Mouse (Mus musculus) neural tube, embryonic 14.5 days (tissue): Measurements from ENCODE around the gene Thrap3. TPM values are rescaled to one million over a fixed set of nuclear protein-coding genes. Genes with fewer than 3 reads are reported as not detected.
A peak's percentile ranks its signal among the peaks of the same experiment; 100 is the strongest.
"Not testable (repeated sequence)": the region's sequence is repeated elsewhere in the genome, so short reads cannot be mapped to it uniquely, and the experiment has no call there.

Experiments
- ATAC-seq: fragments of 200-750 bp; cut with Nextera tagmentation; 2 replicates; pipeline ENCODE4 v1.8.0; 2017; ENCODE audit warnings: low read depth, mild to moderate bottlenecking, moderate TSS enrichment, moderate library complexity
- H3K27ac ChIP-seq: fragments of 300-500 bp; sonication (generic); 2 replicates; pipeline ENCODE4 v1.5.1; 2014; ENCODE audit warnings: low read depth, mild to moderate bottlenecking, control low read depth, low read length, moderate library complexity, mixed read lengths
- H3K27me3 ChIP-seq: fragments of 300-500 bp; sonication (generic); 2 replicates; pipeline ENCODE4 v1.6.1; 2014; ENCODE audit warnings: low read length; ENCODE audit not compliant: control insufficient read depth, insufficient read depth
- H3K36me3 ChIP-seq: fragments of 300-500 bp; sonication (generic); 2 replicates; pipeline ENCODE4 v1.6.1; 2014; ENCODE audit warnings: low read length, mixed read lengths; ENCODE audit not compliant: control insufficient read depth, insufficient read depth
- H3K4me1 ChIP-seq: fragments of 300-500 bp; sonication (generic); 2 replicates; pipeline ENCODE4 v1.6.1; 2014; ENCODE audit warnings: low read length; ENCODE audit not compliant: control insufficient read depth, insufficient read depth
- H3K4me2 ChIP-seq: fragments of 300-500 bp; sonication (generic); 2 replicates; pipeline ENCODE4 v1.6.1; 2014; ENCODE audit warnings: mild to moderate bottlenecking, low read depth, low read length, control low read depth
- H3K4me3 ChIP-seq: fragments of 300-500 bp; sonication (generic); 2 replicates; pipeline ENCODE4 v1.5.1; 2014; ENCODE audit warnings: low read depth, low read length, control low read depth, mixed read lengths
- H3K9ac ChIP-seq: fragments of 300-500 bp; sonication (generic); replicated peaks from 2 replicates; pipeline ENCODE4 v1.6.1; 2014; ENCODE audit warnings: low read depth, mild to moderate bottlenecking, control low read depth, low read length, mixed read lengths
- H3K9me3 ChIP-seq: fragments of 300-500 bp; sonication (generic); 2 replicates; pipeline ENCODE4 v1.6.1; 2016; ENCODE audit warnings: low read length; ENCODE audit not compliant: control insufficient read depth
- WGBS: fragments of 180-500 bp; shearing (Covaris S2); extraction: QIAGEN DNeasy Blood & Tissue Kit; methylation state at CpG from one replicate; pipeline ENCODE4 v1.1.7; 2014; 5-methylcytosine and 5-hydroxymethylcytosine counted together
- polyA plus RNA-seq: library from polyadenylated mRNA; unstranded; fragments of >200 nt; fragmentation: Nextera tagmentation; extraction: Ambion mirVana; gene quantifications from 2 replicates; pipeline ENCODE4 v1.2.1, GENCODE M21; 2014

Gene Thrap3
- polyA plus RNA-seq, 1 experiment from 2014 or later, result 138 TPM

DNA sequence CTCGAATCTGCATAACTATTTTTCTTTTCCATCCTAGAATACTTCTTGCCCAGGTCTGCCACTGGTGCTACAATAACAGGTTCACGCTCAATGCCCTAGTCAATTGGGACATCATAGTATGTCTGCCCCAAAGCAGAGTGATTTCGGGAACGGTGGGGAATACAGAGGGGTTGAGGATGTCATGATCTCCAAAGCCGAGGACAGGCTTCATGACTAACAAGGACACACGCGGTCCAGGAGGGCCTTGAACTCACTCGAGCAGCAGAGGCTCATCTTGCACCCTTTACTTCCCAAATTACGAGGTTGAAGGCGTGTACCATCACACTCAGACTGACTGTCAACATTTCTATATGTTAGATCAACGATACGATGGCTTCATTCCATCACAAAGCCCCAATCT is 24.1 kb upstream of the Thrap3 start:
- H3K9ac ChIP-seq, result no peak overlapping the region
- H3K27ac ChIP-seq, result no peak overlapping the region
- no peak overlapping the region; the same call in 1 of the 2 replicates for H3K4me2 ChIP-seq
- H3K9me3 ChIP-seq, result no peaks in the 10 kb centered on the region
- H3K27me3 ChIP-seq, result no peaks in the 10 kb centered on the region
- no peak overlapping the region for H3K4me3 ChIP-seq
- 52% methylated on average over 12 of the region's 12 CpGs for WGBS
- 0 out of 2 replicates have a peak, but pooled peaks have one; percentile 12 for ATAC-seq
- H3K4me1 ChIP-seq, result no peaks in the 10 kb centered on the region
- peaks cover 13% of the 10 kb centered on the region for H3K36me3 ChIP-seq

DNA sequence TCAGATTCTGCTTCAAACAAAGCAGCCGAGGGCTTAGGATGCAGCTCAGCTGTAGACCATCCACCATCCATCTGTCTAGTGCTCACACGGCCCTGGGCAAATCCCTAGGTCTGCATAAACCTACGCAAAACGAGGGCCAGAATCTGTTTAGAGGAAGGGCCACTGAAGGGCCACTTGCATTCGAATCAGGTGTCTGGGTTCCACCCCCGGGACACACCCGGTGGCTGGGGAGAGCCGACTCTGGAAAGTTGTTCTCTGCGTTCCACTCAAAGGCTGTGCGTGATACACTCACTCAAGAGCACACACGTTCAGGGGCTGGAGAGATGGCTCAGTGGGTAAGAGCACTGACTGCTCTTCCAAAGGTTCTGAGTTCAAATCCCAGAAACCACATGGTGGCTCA is 20.1 kb upstream of the Thrap3 start:
- Histone ChIP-seq H3K4me3 (no peak overlapping the region), H3K4me2 (no peak overlapping the region), H3K9ac (no peak overlapping the region), H3K27me3 (no peaks in the 10 kb centered on the region), H3K9me3 (no peaks in the 10 kb centered on the region), H3K36me3 (no peaks in the 10 kb centered on the region), H3K27ac (no peak overlapping the region), H3K4me1 (no peaks in the 10 kb centered on the region)
- WGBS, result 78% methylated on average over 11 of the region's 11 CpGs
- ATAC-seq, result no peak

DNA sequence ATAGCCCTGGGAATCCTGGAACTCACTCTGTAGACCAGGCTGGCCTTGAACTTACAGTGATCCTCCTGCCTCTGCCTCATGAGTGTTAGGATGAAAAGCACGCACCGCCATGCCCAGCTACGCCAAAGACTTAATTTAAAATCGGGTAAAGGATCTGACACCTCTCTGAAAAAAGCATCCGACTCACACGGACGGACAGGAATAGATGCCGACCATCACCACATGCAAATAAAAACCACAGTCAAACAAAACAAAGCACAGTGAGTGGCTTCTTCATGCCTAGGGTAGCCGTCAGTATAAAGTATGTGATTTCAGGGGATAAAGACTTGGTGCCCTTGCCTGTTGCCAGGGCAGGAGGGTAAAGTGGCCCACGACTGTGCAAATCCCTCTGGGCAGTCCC is 17.5 kb upstream of the Thrap3 start:
- H3K4me3 ChIP-seq, result no peak overlapping the region
- ATAC-seq, result no peak
- H3K36me3 ChIP-seq, result no peaks in the 10 kb centered on the region
- H3K9ac ChIP-seq, result no peak overlapping the region
- no peaks in the 10 kb centered on the region for H3K4me1 ChIP-seq
- whole genome bisulfite sequencing, result 90% methylated on average over 10 of the region's 10 CpGs
- no peaks in the 10 kb centered on the region for H3K27me3 ChIP-seq
- no peak overlapping the region for H3K27ac ChIP-seq
- H3K4me2 ChIP-seq, result no peak overlapping the region
- no peaks in the 10 kb centered on the region for H3K9me3 ChIP-seq

DNA sequence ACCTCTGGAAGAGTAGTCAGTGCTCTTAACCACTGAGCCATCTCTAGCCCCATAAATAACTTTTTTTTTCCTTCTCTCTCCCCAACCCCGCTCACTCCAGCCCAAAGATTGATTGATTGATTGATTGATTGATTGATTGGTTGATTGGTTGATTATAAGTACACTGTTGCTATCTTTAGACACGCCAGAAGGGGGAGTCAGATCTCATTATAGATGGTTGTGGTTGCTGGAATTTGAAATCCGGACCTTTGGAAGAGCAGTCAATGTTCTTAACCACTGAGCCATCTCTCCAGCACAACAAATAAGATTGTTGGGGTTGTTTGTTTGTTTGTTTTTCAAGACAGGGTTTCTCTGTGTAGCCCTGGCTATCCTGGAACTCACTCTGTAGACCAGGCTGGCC is 17.0 kb upstream of the Thrap3 start:
- H3K4me1 ChIP-seq, H3K27me3 ChIP-seq, ATAC-seq, H3K27ac ChIP-seq, H3K4me2 ChIP-seq, H3K4me3 ChIP-seq, H3K9me3 ChIP-seq, H3K9ac ChIP-seq, H3K36me3 ChIP-seq: not testable (repeated sequence)
- WGBS, result 68% methylated on average over 3 of the region's 3 CpGs

DNA sequence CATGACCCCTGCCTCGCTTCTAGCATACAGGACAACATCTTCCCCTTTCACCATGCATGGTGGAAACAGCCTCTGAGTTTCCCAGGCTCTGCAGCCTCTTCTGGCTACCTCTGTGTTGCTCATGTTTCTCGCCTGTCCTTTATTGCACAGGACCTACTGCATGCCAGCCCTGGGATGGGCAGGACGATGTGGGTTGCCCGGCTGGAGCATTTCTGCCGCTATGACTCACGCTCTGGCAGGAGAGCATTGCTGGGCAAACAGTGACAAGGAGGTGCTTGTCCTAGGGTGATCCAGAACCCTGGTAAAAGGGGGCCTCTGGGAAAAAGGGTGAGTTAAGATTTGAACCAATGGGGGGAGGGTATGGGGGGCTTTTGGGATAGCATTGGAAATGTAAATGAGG is 15.2 kb upstream of the Thrap3 start:
- H3K4me1 ChIP-seq, result no peaks in the 10 kb centered on the region
- WGBS, result 84% methylated on average over 6 of the region's 6 CpGs
- H3K27ac ChIP-seq, result no peak overlapping the region

DNA sequence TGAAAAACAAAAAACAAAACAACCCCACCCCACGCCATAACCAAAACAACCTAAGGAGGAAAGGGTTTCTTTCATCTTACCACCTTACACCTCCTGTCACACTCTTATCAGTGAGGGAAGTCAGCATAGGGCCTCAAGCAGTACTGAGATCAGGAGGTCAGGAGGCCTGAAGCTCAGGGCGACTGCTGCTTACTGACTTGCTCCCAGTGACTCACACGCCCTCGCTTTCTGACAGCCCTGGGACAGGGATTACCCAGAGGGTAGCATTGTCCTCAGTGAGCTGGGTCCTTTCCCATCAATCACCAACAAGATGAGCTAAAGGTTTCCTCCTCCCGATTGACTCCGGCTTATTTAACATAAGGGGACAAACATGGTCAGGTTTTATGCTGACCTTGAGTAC is 4.5 kb upstream of the Thrap3 start:
- Histone ChIP-seq H3K9me3 (no peaks in the 10 kb centered on the region), H3K4me3 (no peak overlapping the region), H3K4me1 (no peaks in the 10 kb centered on the region), H3K27ac (no peak overlapping the region), H3K27me3 (no peaks in the 10 kb centered on the region), H3K36me3 (no peaks in the 10 kb centered on the region), H3K4me2 (no peak overlapping the region), H3K9ac (no peak overlapping the region)
- 69% methylated on average over 6 of the region's 6 CpGs for WGBS
- ATAC-seq, result no peak

More for the DNA sequence above, 15.2 kb upstream of the Thrap3 start:
- no peaks in the 10 kb centered on the region for H3K9me3 ChIP-seq
- ATAC-seq, result no peak
- no peak overlapping the region for H3K4me3 ChIP-seq
- H3K27me3 ChIP-seq, result no peaks in the 10 kb centered on the region
- no peak overlapping the region for H3K9ac ChIP-seq
- no peaks in the 10 kb centered on the region for H3K36me3 ChIP-seq
- no peak overlapping the region for H3K4me2 ChIP-seq

DNA sequence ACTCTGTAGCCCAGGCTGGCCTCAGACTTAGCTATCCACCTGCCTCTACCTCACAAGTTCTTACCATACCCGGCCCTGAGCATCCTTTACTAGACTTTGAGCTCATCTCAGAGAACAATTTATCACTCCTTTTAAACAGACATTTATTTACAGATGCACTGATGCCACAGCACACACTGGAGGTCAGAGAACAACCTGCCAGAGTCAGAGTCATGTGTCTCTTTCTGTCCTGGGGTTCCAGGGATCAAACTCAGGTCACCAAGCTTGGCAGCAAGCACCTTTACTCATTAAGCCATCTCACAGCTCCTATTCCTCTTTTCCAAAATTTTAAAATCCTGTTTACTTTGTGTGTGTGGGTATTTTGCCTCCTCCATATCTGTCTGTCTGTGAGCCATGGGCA is 2.8 kb upstream of the Thrap3 start:
- ATAC-seq, result no peak
- Histone ChIP-seq H3K36me3 (no peaks in the 10 kb centered on the region), H3K27ac (no peak overlapping the region), H3K4me2 (no peak overlapping the region), H3K4me1 (peaks cover 9% of the 10 kb centered on the region), H3K9me3 (no peaks in the 10 kb centered on the region), H3K4me3 (no peak overlapping the region), H3K27me3 (no peaks in the 10 kb centered on the region), H3K9ac (no peak overlapping the region)
- 76% methylated on average over 1 of the region's 1 CpGs for WGBS

DNA sequence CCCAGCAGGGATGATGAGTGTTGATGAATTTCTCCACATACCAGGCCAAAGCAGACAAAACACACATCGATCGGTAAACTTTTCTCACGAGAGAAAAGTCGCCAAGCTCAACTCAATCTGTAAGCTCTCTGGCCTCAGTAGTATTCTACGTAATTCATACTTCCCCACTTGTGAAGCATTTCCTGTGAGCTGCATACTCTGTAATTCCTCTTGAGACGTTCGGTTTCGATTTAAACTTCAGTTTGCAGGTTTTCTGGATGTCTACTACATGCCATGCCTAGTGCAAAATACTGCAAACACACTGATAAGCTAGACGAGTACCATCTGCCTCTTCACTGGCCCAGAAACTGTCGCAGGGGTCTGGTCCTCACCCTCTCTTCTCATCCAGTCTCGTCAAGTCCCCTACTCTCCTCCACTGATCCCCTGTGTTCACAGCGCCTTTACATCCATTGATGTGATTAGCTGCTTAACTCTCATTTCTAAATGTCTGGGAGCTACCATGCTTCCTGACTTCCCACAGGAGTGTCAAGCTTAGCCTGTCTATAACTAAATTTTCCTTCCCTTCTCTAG is 2.2 kb upstream of the Thrap3 start:
- H3K4me2 ChIP-seq, result no peak overlapping the region
- no peaks in the 10 kb centered on the region for H3K27me3 ChIP-seq
- no peak for ATAC-seq
- H3K4me3 ChIP-seq, result no peak overlapping the region
- H3K9ac ChIP-seq, result no peak overlapping the region
- WGBS, result 86% methylated on average over 12 of the region's 12 CpGs
- H3K36me3 ChIP-seq, result no peaks in the 10 kb centered on the region
- H3K9me3 ChIP-seq, result no peaks in the 10 kb centered on the region
- peaks cover 13% of the 10 kb centered on the region for H3K4me1 ChIP-seq
- H3K27ac ChIP-seq, result no peak overlapping the region

DNA sequence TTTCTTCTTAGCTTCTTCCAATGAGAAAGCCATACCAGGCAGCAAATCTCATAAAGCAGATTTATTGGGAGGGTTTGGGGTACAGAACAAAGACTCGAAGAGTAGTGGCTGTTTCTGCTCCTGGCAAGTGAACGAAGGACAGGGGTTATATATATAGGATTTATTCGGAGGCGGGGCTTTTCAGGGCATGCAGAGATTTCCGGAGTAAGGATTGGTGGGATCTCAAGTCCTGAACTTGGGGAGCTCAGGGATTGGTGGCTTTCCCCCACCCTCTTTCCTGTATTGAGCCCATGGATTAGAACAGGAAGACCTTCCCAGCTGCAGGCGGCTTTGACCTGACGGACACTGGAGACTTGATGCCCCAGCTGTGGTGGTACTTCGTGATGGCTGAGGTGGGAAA is 1.5 kb upstream of the Thrap3 start:
- ATAC-seq, result no peak
- Histone ChIP-seq H3K9me3 (no peaks in the 10 kb centered on the region), H3K27me3 (no peaks in the 10 kb centered on the region), H3K27ac (no peak overlapping the region), H3K4me3 (no peak overlapping the region), H3K4me1 (peaks cover 19% of the 10 kb centered on the region), H3K4me2 (no peak overlapping the region), H3K9ac (no peak overlapping the region), H3K36me3 (no peaks in the 10 kb centered on the region)
- 83% methylated on average over 8 of the region's 8 CpGs for WGBS
